Mouse (Mus musculus): ENCODE results near the gene Cox7b2.

DNA sequence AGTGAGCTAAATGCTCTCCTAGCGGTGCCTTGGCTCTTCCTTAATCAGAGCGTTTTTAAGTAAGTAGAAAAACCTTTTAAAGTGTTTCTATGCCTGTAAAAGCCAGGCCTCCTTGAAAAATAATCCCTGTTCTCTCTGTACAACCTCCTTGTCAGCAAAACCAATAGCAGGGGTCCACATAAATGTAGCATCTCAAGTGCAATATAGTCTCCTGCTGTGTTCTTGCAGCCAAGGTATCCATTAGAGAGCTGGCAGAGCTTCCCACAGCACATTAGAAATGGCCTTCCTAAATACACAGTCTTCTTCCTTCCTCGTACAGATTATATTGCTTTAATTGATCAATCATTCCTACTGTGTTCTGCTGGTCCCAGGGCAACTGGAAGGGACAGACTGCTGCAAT lies 91.0 kb downstream of the Cox7b2 start:
- TF ChIP-seq POLR2A (IDR thresholded peaks at IDR 0.05; ENCODE audit: extremely low read depth, insufficient read depth, low read length) (no peak), CTCF (IDR thresholded peaks at IDR 0.05; ENCODE audit: extremely low read depth, insufficient read depth, low read length) (no peak)
